Comparison of ENCODE assay signal across 8 mouse cellular contexts in the genomic region with DNA sequence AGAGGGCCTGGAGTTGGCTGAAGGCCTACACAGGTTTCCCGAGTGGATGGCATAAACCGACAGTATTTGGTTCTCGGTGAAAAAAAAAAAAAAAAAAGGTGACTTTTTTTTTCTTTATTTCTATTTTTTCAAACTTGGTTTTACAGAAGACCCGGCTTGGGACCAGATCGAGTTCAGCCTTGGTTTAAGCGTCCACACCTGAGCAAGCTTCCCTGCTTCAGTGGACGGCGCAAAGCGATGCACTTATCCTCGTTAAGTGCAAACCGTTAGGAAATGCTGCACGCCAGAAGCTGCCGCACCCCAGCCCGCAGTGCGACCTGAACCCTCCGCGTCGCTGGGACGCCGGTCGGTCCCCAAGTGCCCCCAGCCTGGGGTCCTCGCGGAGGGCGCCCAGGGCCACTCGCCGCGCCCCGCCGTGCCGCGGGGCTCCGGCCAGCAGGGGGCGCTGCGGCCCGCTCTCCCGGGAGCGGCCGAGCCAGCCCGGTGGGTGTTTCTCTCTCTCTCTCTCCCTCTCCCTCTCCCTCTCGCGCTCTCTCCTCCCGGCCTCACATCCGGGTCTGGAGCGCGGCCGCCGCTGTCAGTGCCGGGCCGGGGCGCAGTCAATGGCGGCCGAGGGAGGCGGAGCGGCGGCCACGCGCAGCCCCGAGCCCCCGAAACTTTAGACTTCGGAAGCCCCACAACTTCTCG. TPM values are rescaled to one million over a fixed set of nuclear protein-coding genes. Genes with fewer than 3 reads are reported as not detected.
DNase-seq lines count a peak whose midpoint lies in the region; ATAC-seq and TF ChIP-seq lines count a peak whose summit lies in the region.

No protein-coding gene starts in this region.

- TF ChIP-seq CTCF in C2C12 (IDR thresholded peaks at IDR 0.05; ENCODE audit: control insufficient read depth, insufficient read depth, insufficient read length), result peak; percentile 96
- TF ChIP-seq CTCF in embryonic fibroblast, embryonic 13.5 days (IDR thresholded peaks at IDR 0.05; ENCODE audit: borderline replicate concordance, insufficient read depth, low read length), result peak; percentile 23; the same call in 1 of the 2 replicates

- no peaks in the 10 kb centered on the region for H3K27me3 ChIP-seq in C2C12 (ENCODE audit: control insufficient read depth, insufficient read depth, insufficient read length)
- no peaks in the 10 kb centered on the region for H3K27me3 ChIP-seq in heart, embryonic 11.5 days (ENCODE audit: control insufficient read depth, insufficient read depth, low read length)
- H3K27me3 ChIP-seq in kidney, embryonic 15.5 days, result no peaks in the 10 kb centered on the region
- no peaks in the 10 kb centered on the region for H3K27me3 ChIP-seq in limb, embryonic 15.5 days

- peaks cover 8% of the 10 kb centered on the region for H3K36me3 ChIP-seq in C2C12 (ENCODE audit: control insufficient read depth, insufficient read depth)
- no peaks in the 10 kb centered on the region for H3K36me3 ChIP-seq in heart, embryonic 11.5 days (ENCODE audit: control insufficient read depth, insufficient read depth, low read length)
- no peaks in the 10 kb centered on the region for H3K36me3 ChIP-seq in kidney, embryonic 15.5 days
- no peaks in the 10 kb centered on the region for H3K36me3 ChIP-seq in limb, embryonic 15.5 days

- H3K79me3 ChIP-seq in C2C12 (ENCODE audit: low read depth), result peaks cover 40% of the 10 kb centered on the region

- peak; percentile 76 for TF ChIP-seq POLR2A in embryonic fibroblast, embryonic 13.5 days (IDR thresholded peaks at IDR 0.05; ENCODE audit: low read depth, low read length)

- peak; percentile 93 for DNase-seq in brain, adult 2 months (ENCODE audit: low read depth, low spot score)
- peak; percentile 49 to 64 for DNase-seq in monocyte, adult 2 months (ENCODE audit: low read depth in 1 of 2, low spot score in 2 of 2)
- DNase-seq in spleen, postnatal 14 days (ENCODE audit: low spot score in 2 of 2), result peak; percentile 47 to 71

- peak; percentile 94 for ATAC-seq in heart, embryonic 11.5 days (replicated peaks; ENCODE audit: insufficient number of reproducible peaks, low FRiP score, low TSS enrichment)
- ATAC-seq in kidney, embryonic 15.5 days (replicated peaks; ENCODE audit: low FRiP score), result peak; percentile 99
- ATAC-seq in limb, embryonic 15.5 days (ENCODE audit: insufficient number of reproducible peaks, low FRiP score, low TSS enrichment, low read depth), result peak; percentile 96

- H3K4me1 ChIP-seq in embryonic fibroblast, embryonic 13.5 days (ENCODE audit: control insufficient read depth, insufficient read depth, low read length), result peaks cover 10% of the 10 kb centered on the region; the same call in 1 of the 2 replicates
- H3K4me1 ChIP-seq in heart, embryonic 11.5 days (ENCODE audit: control insufficient read depth, insufficient read depth, low read length), result peaks cover 16% of the 10 kb centered on the region
- H3K4me1 ChIP-seq in kidney, embryonic 15.5 days, result peaks cover 29% of the 10 kb centered on the region
- peaks cover 17% of the 10 kb centered on the region for H3K4me1 ChIP-seq in limb, embryonic 15.5 days

- no peaks in the 10 kb centered on the region for H3K9me3 ChIP-seq in heart, embryonic 11.5 days (replicated peaks; ENCODE audit: control insufficient read depth, low read length)
- no peaks in the 10 kb centered on the region for H3K9me3 ChIP-seq in kidney, embryonic 15.5 days (replicated peaks)
- no peaks in the 10 kb centered on the region for H3K9me3 ChIP-seq in limb, embryonic 15.5 days

- H3ac ChIP-seq in C2C12 (ENCODE audit: control insufficient read depth, insufficient read length, low read depth), result peak overlapping the region; percentile 92

- H3K4me3 ChIP-seq in C2C12 (ENCODE audit: insufficient read depth, poor library complexity, severe bottlenecking), result peak overlapping the region; percentile 76
- peak overlapping the region; percentile 99 for H3K4me3 ChIP-seq in embryonic fibroblast, embryonic 13.5 days (ENCODE audit: insufficient read depth, low read length)
- H3K4me3 ChIP-seq in heart, embryonic 11.5 days (ENCODE audit: low read depth, low read length), result peak overlapping the region; percentile 84
- H3K4me3 ChIP-seq in kidney, embryonic 15.5 days (replicated peaks), result peak overlapping the region; percentile 76
- H3K4me3 ChIP-seq in limb, embryonic 15.5 days, result peak overlapping the region; percentile 97

- H3K79me2 ChIP-seq in C2C12 (ENCODE audit: control insufficient read depth, insufficient read depth), result peaks cover 46% of the 10 kb centered on the region

- peak overlapping the region; percentile 79 for H3K4me2 ChIP-seq in heart, embryonic 11.5 days
- H3K4me2 ChIP-seq in kidney, embryonic 15.5 days, result peak overlapping the region; percentile 84
- H3K4me2 ChIP-seq in limb, embryonic 15.5 days, result peak overlapping the region; percentile 68

- H3K27ac ChIP-seq in embryonic fibroblast, embryonic 13.5 days (ENCODE audit: insufficient read depth, low read length), result peak overlapping the region; percentile 29; the same call in 1 of the 2 replicates
- peak overlapping the region; percentile 90 for H3K27ac ChIP-seq in heart, embryonic 11.5 days (ENCODE audit: low read depth, low read length)
- peak overlapping the region; percentile 94 for H3K27ac ChIP-seq in kidney, embryonic 15.5 days
- peak overlapping the region; percentile 93 for H3K27ac ChIP-seq in limb, embryonic 15.5 days

- H3K9ac ChIP-seq in heart, embryonic 11.5 days (ENCODE audit: low read depth, low read length), result peak overlapping the region; percentile 91
- peak overlapping the region; percentile 82 for H3K9ac ChIP-seq in kidney, embryonic 15.5 days
- H3K9ac ChIP-seq in limb, embryonic 15.5 days, result peak overlapping the region; percentile 94

- 3% methylated on average over 50 of the region's 61 CpGs for WGBS in heart, embryonic 11.5 days (ENCODE audit: insufficient replicate concordance)
- 2% methylated on average over 58 of the region's 61 CpGs for WGBS in kidney, embryonic 15.5 days
- WGBS in limb, embryonic 15.5 days, result 2% methylated on average over 46 of the region's 61 CpGs

TF ChIP-seq in C2C12, 6 proteins besides CTCF, POLR2A, EP300 and RAD21:
- TF ChIP-seq FOSL1 (IDR thresholded peaks at IDR 0.05; ENCODE audit: insufficient read depth, low read length, poor library complexity, severe bottlenecking), result no peak
- no peak for TF ChIP-seq CEBPB (IDR thresholded peaks at IDR 0.05; ENCODE audit: low read depth)
- no peak for TF ChIP-seq USF1 (IDR thresholded peaks at IDR 0.05; ENCODE audit: low read depth)
- TF ChIP-seq MYOG (IDR thresholded peaks at IDR 0.05; ENCODE audit: control insufficient read depth, extremely low read depth, insufficient read length), result no peak
- TF ChIP-seq MYOD1 (IDR thresholded peaks at IDR 0.05; ENCODE audit: control insufficient read depth, insufficient read length, low read depth), result no peak
- TF ChIP-seq MAX (IDR thresholded peaks at IDR 0.05), result no peak
TF ChIP-seq in C2C12: peak in this region for 0.

RNA-seq across cellular contexts. Expression of a gene that starts 0.5 kb away (rescaled TPM):
- polyA plus RNA-seq in C2C12 (2012; fragmentation: generic; extraction: Trizol), result 28.9 TPM
- 42.6 and 57.3 TPM in 2 replicates for polyA plus RNA-seq in embryonic fibroblast, embryonic 13.5 days (2011; ENCODE audit: insufficient read length, low read depth, missing spikeins)
- 20.3 and 20.8 TPM in 2 replicates for polyA plus RNA-seq in heart, embryonic 11.5 days (2014; fragmentation: Nextera tagmentation; extraction: Ambion mirVana)
- 11.9 and 15.3 TPM in 2 replicates for polyA plus RNA-seq in kidney, embryonic 15.5 days (2015; fragmentation: Nextera tagmentation; extraction: Ambion mirVana)
- 14.8 and 14.9 TPM in 2 replicates for polyA plus RNA-seq in limb, embryonic 15.5 days (2015; fragmentation: Nextera tagmentation; extraction: Ambion mirVana)

RNA-seq across cellular contexts. Expression of a gene that starts 32.1 kb away (rescaled TPM):
- 155 TPM for polyA plus RNA-seq in C2C12 (2012; fragmentation: generic; extraction: Trizol)
- polyA plus RNA-seq in embryonic fibroblast, embryonic 13.5 days (2011; ENCODE audit: insufficient read length, low read depth, missing spikeins), result 224 and 302 TPM in 2 replicates
- 210 and 221 TPM in 2 replicates for polyA plus RNA-seq in heart, embryonic 11.5 days (2014; fragmentation: Nextera tagmentation; extraction: Ambion mirVana)
- 128 and 143 TPM in 2 replicates for polyA plus RNA-seq in kidney, embryonic 15.5 days (2015; fragmentation: Nextera tagmentation; extraction: Ambion mirVana)
- 128 and 138 TPM in 2 replicates for polyA plus RNA-seq in limb, embryonic 15.5 days (2015; fragmentation: Nextera tagmentation; extraction: Ambion mirVana)

Comparison
In these comparisons a context has a peak if more than half of its experiments do, and no peak if none do; other contexts are left out.
1. Peak in every context shown above with its lines: DNase-seq, ATAC-seq, H3K4me3 ChIP-seq and H3K27ac ChIP-seq.
2. H3K27ac ChIP-seq: peak in every context shown above with its lines; median percentile 94 in kidney, embryonic 15.5 days; 93 in limb, embryonic 15.5 days; 90 in heart, embryonic 11.5 days; 29 in embryonic fibroblast, embryonic 13.5 days.